Mouse (Mus musculus) naive thymus-derived CD4-positive, alpha-beta T cell, adult 5 months (primary cell): Measurements from ENCODE around the gene Rbm15. TPM values are rescaled to one million over a fixed set of nuclear protein-coding genes. Genes with fewer than 3 reads are reported as not detected.

Experiments used
- polyA plus RNA-seq: library from polyadenylated mRNA; unstranded; fragments of 100-300 nt; shearing (Covaris generic); gene quantifications from one replicate; pipeline ENCODE4 v1.2.1, GENCODE M21; 2017

The Rbm15 gene
- polyA plus RNA-seq = 23.5 TPM

DNA sequence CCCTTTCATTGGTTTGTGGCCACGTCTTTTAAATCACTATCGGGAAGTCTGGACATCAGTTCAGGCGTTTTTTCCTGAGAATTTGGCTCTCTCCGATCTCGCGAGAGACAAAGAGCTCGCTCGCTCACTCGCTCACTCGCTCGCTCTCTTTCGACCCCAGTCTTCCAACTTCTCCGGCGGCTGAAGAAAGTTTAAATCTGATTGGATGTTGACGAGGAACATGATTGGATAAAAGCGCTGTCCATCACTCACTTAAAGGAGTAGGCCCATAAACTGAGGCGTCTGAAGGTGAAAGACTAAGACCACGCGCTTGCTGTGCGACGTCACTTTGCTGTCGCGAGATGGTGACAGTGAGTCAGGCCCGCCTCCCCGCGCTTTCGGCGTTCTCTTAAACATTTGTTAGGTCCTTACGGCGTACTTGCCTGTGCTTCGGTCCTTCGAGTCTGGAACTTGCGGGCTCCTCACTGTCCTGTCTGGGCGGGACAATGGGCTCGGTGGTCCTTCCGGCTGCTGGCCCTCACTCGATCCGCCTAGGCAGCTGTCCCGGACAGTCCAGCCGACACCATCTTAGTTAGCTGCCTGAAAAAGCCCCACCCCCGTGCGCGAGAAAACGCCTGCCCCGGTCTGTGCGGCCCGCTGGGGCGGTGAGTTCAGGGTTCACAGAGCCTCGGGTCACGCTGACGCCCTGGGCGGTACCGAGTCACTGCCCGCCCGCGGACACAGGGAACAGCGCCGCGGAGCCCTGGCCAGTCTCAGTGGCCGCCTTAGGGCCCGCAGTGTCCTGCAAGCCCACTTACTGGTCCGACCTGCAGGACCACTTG, at the start of gene Rbm15:
Rbm15 (minus strand) TSS at position 293 of the 821 bp plus-strand sequence.

DNA sequence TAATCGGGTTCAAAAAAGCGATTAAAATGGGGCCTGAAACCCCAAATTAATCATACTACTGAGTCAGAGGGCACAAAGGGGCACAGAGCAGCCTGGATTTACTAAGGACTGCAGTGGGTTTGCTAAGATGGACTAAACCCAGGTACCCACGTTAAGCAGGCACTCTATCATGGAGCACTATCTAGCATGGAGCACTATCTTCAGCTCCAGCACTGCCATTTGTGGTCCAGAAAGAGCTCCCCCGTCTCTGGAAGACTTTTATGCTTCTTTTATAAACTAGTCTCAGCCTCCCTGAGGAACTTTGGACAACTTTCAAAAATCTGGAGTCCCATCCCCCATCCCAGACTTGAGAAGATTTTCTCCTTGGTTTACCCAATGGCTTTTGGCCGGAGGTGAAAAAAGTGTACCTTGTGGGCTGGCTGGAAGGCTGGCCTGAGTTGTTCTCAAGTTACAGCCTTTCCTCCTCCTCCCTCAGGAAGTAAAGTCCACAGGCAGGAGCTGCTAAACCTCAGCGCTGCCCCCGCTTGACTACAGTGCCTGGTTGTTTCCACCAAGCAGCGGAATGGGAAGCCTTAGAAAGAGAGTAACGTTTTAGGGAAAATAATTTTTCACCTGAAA, 42.6 kb downstream of the Rbm15 start, which contains the start of gene Slc16a4:
Slc16a4 (plus strand) TSS at position 467 of the 618 bp plus-strand sequence.

DNA sequence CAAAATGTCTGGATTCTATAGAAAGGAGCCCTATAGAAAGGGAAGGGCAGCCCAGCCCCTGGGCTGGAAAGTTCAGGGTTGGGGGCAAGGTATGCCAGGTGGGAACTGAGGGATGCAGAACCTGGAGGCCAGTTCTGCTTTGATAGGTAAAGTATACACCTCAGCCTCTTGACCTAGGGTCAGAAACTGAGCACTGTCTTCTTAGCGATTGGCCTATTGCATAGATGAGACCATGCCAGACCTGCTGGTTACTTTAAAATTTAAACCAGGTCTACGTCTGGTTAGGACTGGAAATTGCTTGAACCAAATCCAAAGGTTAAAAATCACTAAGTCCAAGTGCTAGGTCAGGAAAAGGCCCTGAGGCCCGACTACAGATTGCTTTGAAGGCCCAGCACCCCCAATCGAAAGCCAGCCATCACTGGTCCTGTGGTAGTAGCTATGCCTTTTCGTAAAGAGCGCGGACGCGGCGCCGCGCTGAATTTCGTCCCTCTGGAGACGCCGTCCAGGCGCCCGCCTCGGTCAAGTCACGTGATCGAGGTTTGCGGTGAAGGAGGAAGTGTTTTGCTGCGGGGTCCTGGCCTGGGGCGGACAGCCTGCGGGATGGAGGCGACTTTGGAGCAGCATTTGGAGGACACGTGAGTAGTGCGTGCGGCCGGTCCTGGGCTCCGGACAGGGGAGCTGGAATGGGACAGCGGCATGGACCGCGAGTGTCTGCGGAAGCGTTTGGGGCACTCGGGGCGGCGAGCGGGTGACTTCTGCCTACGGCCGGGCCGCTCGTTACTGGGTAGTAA, 54.8 kb downstream of the Rbm15 start, which contains the start of gene Lamtor5:
Lamtor5 (plus strand) TSS at position 380 of the 791 bp plus-strand sequence.

Other genes with a start within 250 kb of the Rbm15 start
- 0.17 TPM for gene Kcna2, start 232.5 kb downstream of the Rbm15 start, polyA plus RNA-seq
- gene Kcna10, start 150.6 kb downstream of the Rbm15 start, polyA plus RNA-seq = not detected
- not detected for gene Cym, start 111.9 kb downstream of the Rbm15 start, polyA plus RNA-seq
- not detected for gene A630076J17Rik, start 103.1 kb downstream of the Rbm15 start, polyA plus RNA-seq
- gene Prok1, start 94.0 kb downstream of the Rbm15 start, polyA plus RNA-seq = not detected
- gene Lamtor5, start 54.8 kb downstream of the Rbm15 start, polyA plus RNA-seq = 98.1 TPM
- 0.35 TPM for gene Slc16a4, start 42.4 kb downstream of the Rbm15 start, polyA plus RNA-seq
- gene Kcnc4, start 125.9 kb upstream of the Rbm15 start, polyA plus RNA-seq = not detected
- gene Slc6a17, start 184.3 kb upstream of the Rbm15 start, polyA plus RNA-seq = 0.11 TPM
- gene Ubl4b, start 221.4 kb upstream of the Rbm15 start, polyA plus RNA-seq = not detected